Mouse (Mus musculus): ENCODE data around the gene Slc25a23. TPM values are rescaled to one million over a fixed set of nuclear protein-coding genes. Genes with fewer than 3 reads are reported as not detected.

Slc25a23 gene
- 12.9 and 13.2 TPM in 2 replicates for polyA plus RNA-seq (2014; fragmentation: Nextera tagmentation; extraction: Ambion mirVana)

DNA sequence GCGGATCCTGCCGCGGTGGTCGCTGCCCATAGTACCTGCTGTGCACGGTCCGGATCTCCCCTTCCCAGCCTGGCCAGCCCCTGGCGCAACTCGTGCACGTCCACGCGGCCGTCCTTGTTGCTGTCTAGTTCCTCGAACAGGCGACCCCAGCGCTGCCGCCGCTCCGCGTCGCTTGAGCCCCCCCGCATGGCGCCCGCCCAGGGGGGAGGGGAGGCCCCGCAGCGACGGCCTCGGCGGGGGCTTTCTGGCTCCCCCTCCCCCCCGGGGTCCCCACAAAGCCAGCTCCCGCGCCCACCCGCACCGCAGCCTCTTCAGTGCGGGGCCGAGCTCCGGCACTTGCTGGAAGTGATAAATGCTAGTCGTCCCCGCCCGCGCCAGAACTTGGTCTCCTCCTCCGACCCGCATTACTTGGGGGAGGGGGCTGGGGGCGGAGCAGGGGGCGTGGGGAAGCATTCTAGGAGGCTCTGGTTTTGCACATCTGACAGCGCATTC is at the start of gene Slc25a23:
Slc25a23 (minus strand) TSS at position 378 of the 492 bp plus-strand sequence.
- Histone ChIP-seq H3K9ac (ENCODE audit: low read depth, low read length) (peak within 1 kb of the TSS; percentile 77), H3K9me3 (ENCODE audit: control insufficient read depth, low read length) (no peaks in the 10 kb centered on the region), H3K27me3 (ENCODE audit: control insufficient read depth, insufficient read depth, low read length) (peaks cover 24% of the 10 kb centered on the region), H3K27ac (ENCODE audit: low read depth, low read length) (peak within 1 kb of the TSS; percentile 71; the same call in 1 of the 2 replicates), H3K4me1 (ENCODE audit: control insufficient read depth, insufficient read depth, low read length) (no peaks in the 10 kb centered on the region), H3K4me3 (ENCODE audit: low read length) (peak within 1 kb of the TSS; percentile 84), H3K4me2 (replicated peaks; ENCODE audit: low read depth, low read length) (peak within 1 kb of the TSS; percentile 87), H3K36me3 (ENCODE audit: control insufficient read depth, insufficient read depth, low read length) (no peaks in the 10 kb centered on the region)
- peak; percentile 59 for ATAC-seq (ENCODE audit: low FRiP score, low TSS enrichment)
- under 1% methylated on average over 24 of the region's 45 CpGs for WGBS

DNA sequence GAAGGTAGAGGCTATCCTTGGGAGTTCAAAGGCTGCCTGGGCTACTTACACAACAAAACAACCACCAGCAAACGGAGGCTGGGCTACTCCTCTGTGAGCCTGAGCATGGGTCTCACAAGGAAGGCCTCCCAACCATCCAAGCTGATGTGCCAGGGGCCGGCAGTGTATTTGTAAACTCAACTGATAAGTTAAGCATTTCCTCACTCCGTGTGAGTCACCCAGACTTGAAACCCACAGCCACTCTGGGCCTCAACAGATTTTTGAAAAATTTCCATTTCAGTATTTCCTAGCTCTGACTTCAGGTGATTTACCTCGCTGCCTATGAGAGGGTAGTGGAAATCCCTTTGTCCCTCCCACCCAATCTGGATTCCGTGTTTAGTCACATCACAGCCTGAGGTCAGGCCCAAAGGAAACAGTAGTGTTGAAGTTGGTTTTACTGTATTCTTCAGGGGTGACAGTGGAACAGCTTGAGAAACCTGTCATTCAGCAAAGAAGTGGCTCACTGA is 49.1 kb upstream of the Slc25a23 start:
- no peak overlapping the region for H3K4me3 ChIP-seq (ENCODE audit: low read length)
- no peak overlapping the region for H3K9ac ChIP-seq (ENCODE audit: low read depth, low read length)
- H3K27ac ChIP-seq (ENCODE audit: low read depth, low read length): no peak overlapping the region
- no peaks in the 10 kb centered on the region for H3K27me3 ChIP-seq (ENCODE audit: control insufficient read depth, insufficient read depth, low read length)
- no peak overlapping the region for H3K4me2 ChIP-seq (replicated peaks; ENCODE audit: low read depth, low read length)
- H3K4me1 ChIP-seq (ENCODE audit: control insufficient read depth, insufficient read depth, low read length): peaks cover 6% of the 10 kb centered on the region; the same call in 1 of the 2 replicates
- H3K36me3 ChIP-seq (ENCODE audit: control insufficient read depth, insufficient read depth, low read length): no peaks in the 10 kb centered on the region
- no peaks in the 10 kb centered on the region for H3K9me3 ChIP-seq (ENCODE audit: control insufficient read depth, low read length)
- WGBS: 59% methylated on average over 5 of the region's 5 CpGs
- no peak for ATAC-seq (ENCODE audit: low FRiP score, low TSS enrichment)

DNA sequence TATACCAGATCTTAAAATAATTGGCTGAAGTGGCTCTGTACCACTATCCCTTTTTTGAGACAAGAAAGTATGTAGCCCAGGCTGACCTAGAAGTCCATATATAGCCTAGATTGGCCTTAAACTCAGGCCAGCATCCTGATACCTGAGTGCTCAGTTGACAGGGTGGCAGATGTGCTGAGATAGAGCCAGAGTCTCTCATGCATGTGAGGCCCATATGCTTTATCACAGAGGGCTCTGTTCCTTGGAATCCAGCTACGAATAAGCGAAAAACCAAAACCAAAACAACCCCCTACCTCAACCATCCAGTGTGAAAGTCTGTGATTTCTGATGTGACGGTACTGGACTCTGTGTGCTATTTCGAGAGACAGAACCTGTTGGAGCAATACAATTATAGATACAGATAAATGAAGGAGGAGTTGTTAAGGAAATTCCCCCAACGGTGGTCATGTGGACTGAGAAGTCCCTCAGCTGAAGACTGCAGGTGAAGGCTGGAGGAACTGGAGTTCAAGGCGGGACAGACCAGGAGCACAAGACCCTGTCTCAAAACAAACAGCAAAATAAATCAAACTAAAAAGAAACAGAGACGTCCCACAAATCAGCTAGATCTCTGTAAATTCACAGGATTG is 48.5 kb upstream of the Slc25a23 start:
- Histone ChIP-seq H3K9me3 (ENCODE audit: control insufficient read depth, low read length) (no peaks in the 10 kb centered on the region), H3K4me1 (ENCODE audit: control insufficient read depth, insufficient read depth, low read length) (peaks cover 6% of the 10 kb centered on the region; the same call in 1 of the 2 replicates), H3K27me3 (ENCODE audit: control insufficient read depth, insufficient read depth, low read length) (no peaks in the 10 kb centered on the region), H3K9ac (ENCODE audit: low read depth, low read length) (no peak overlapping the region), H3K4me3 (ENCODE audit: low read length) (no peak overlapping the region), H3K27ac (ENCODE audit: low read depth, low read length) (no peak overlapping the region), H3K36me3 (ENCODE audit: control insufficient read depth, insufficient read depth, low read length) (no peaks in the 10 kb centered on the region), H3K4me2 (replicated peaks; ENCODE audit: low read depth, low read length) (no peak overlapping the region)
- no peak for ATAC-seq (ENCODE audit: low FRiP score, low TSS enrichment)
- WGBS: 80% methylated on average over 7 of the region's 7 CpGs

DNA sequence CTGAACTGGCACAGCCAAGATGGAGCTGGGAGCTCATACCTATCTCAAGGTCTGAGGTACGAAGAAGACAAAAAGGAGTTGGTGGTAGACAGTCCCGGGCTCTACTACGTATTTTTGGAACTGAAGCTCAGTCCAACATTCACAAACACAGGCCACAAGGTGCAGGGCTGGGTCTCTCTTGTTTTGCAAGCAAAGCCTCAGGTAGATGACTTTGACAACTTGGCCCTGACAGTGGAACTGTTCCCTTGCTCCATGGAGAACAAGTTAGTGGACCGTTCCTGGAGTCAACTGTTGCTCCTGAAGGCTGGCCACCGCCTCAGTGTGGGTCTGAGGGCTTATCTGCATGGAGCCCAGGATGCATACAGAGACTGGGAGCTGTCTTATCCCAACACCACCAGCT is 47.4 kb upstream of the Slc25a23 start:
- WGBS: 90% methylated on average over 5 of the region's 5 CpGs
- Histone ChIP-seq H3K27ac (ENCODE audit: low read depth, low read length) (no peak overlapping the region), H3K36me3 (ENCODE audit: control insufficient read depth, insufficient read depth, low read length) (no peaks in the 10 kb centered on the region), H3K4me3 (ENCODE audit: low read length) (no peak overlapping the region), H3K27me3 (ENCODE audit: control insufficient read depth, insufficient read depth, low read length) (no peaks in the 10 kb centered on the region), H3K9me3 (ENCODE audit: control insufficient read depth, low read length) (no peaks in the 10 kb centered on the region), H3K4me1 (ENCODE audit: control insufficient read depth, insufficient read depth, low read length) (peaks cover 6% of the 10 kb centered on the region; the same call in 1 of the 2 replicates), H3K4me2 (replicated peaks; ENCODE audit: low read depth, low read length) (no peak overlapping the region), H3K9ac (ENCODE audit: low read depth, low read length) (no peak overlapping the region)
- no peak for ATAC-seq (ENCODE audit: low FRiP score, low TSS enrichment)

DNA sequence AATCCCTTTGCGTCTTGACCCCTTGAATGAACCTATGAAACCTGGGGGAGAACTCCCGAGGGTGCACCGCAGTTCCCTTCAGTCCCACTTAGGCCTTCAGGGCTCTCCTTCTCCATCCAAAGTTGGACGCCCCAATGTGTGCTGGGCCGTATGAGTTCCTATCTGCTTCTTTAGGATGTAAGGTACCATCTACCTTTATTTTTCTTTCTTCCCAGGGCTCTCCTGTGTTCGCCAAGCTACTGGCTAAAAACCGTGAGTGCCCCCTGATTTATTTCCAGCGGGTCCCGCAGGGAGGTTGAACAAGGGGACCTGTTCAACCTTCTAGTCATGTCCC is 46.3 kb upstream of the Slc25a23 start:
- Histone ChIP-seq H3K36me3 (ENCODE audit: control insufficient read depth, insufficient read depth, low read length) (no peaks in the 10 kb centered on the region), H3K27ac (ENCODE audit: low read depth, low read length) (no peak overlapping the region), H3K9me3 (ENCODE audit: control insufficient read depth, low read length) (no peaks in the 10 kb centered on the region), H3K9ac (ENCODE audit: low read depth, low read length) (peak overlapping the region; percentile 74), H3K27me3 (ENCODE audit: control insufficient read depth, insufficient read depth, low read length) (no peaks in the 10 kb centered on the region), H3K4me2 (replicated peaks; ENCODE audit: low read depth, low read length) (peak overlapping the region; percentile 74), H3K4me1 (ENCODE audit: control insufficient read depth, insufficient read depth, low read length) (peaks cover 6% of the 10 kb centered on the region; the same call in 1 of the 2 replicates), H3K4me3 (ENCODE audit: low read length) (peak overlapping the region; percentile 62)
- ATAC-seq (ENCODE audit: low FRiP score, low TSS enrichment): no peak
- 8% methylated on average over 9 of the region's 9 CpGs for WGBS

DNA sequence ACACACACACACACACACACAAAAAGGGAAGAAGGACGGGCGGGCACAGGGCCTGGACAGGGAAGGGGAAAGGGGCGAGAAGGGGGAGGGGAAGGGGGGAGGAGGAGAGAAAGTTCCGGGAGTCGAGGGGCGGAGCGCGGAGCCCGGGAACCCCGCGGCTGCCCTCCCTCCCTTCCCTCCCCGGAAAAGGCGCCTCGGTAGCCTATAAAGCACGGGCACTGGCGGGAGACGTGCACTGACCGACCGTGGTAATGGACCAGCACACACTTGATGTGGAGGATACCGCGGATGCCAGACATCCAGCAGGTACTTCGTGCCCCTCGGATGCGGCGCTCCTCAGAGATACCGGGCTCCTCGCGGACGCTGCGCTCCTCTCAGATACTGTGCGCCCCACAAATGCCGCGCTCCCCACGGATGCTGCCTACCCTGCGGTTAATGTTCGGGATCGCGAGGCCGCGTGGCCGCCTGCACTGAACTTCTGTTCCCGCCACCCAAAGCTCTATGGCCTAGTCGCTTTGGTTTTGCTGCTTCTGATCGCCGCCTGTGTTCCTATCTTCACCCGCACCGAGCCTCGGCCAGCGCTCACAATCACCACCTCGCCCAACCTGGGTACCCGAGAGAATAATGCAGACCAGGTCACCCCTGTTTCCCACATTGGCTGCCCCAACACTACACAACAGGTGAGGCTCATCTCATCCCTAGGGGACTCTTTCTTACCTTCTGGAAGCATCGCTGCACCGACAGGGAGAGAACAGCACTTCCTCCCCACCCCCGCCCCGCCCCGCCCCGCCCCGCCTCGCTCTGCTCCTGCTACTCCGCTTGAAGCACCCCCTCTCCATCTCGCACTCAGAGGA is 45.7 kb upstream of the Slc25a23 start, which contains the start of gene Tnfsf9:
Tnfsf9 (plus strand) TSS at position 145 of the 854 bp plus-strand sequence.
- Histone ChIP-seq H3K9ac (ENCODE audit: low read depth, low read length) (peak within 1 kb of the TSS; percentile 74), H3K36me3 (ENCODE audit: control insufficient read depth, insufficient read depth, low read length) (no peaks in the 10 kb centered on the region), H3K4me2 (replicated peaks; ENCODE audit: low read depth, low read length) (peak within 1 kb of the TSS; percentile 74), H3K4me1 (ENCODE audit: control insufficient read depth, insufficient read depth, low read length) (peaks cover 6% of the 10 kb centered on the region; the same call in 1 of the 2 replicates), H3K27ac (ENCODE audit: low read depth, low read length) (peak within 1 kb of the TSS; percentile 68; the same call in 1 of the 2 replicates), H3K9me3 (ENCODE audit: control insufficient read depth, low read length) (no peaks in the 10 kb centered on the region), H3K27me3 (ENCODE audit: control insufficient read depth, insufficient read depth, low read length) (no peaks in the 10 kb centered on the region), H3K4me3 (ENCODE audit: low read length) (peak within 1 kb of the TSS; percentile 62)
- ATAC-seq (ENCODE audit: low FRiP score, low TSS enrichment): peak; percentile 85
- WGBS: under 1% methylated on average over 58 of the region's 61 CpGs

DNA sequence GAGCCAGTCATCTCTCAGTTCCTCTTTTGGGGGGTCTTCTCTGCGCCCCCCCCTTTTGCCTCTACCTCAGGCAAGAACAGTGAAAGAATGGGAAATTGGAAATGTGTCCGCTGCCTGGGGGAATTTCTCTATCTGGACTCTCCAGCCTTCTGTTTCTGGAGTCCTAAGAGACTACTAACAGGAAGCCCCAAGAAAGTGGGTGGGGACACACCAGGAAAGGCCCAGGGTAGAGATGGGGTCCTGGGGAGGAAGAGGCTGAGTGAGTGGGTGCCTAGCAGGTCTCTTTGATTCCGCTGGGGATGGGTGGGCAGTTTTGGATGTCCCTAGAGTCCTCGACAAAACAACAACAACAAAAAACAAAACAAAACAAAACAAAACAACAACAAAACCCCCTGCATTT is 44.8 kb upstream of the Slc25a23 start:
- Histone ChIP-seq H3K9ac (ENCODE audit: low read depth, low read length) (0 out of 2 replicates have a peak overlapping the region, but pooled peaks have one; percentile 74), H3K36me3 (ENCODE audit: control insufficient read depth, insufficient read depth, low read length) (no peaks in the 10 kb centered on the region), H3K4me2 (replicated peaks; ENCODE audit: low read depth, low read length) (peak overlapping the region; percentile 74), H3K4me1 (ENCODE audit: control insufficient read depth, insufficient read depth, low read length) (peaks cover 6% of the 10 kb centered on the region; the same call in 1 of the 2 replicates), H3K27me3 (ENCODE audit: control insufficient read depth, insufficient read depth, low read length) (no peaks in the 10 kb centered on the region), H3K9me3 (ENCODE audit: control insufficient read depth, low read length) (no peaks in the 10 kb centered on the region), H3K4me3 (ENCODE audit: low read length) (peak overlapping the region; percentile 62; the same call in 1 of the 2 replicates), H3K27ac (ENCODE audit: low read depth, low read length) (no peak overlapping the region)
- 47% methylated on average over 4 of the region's 4 CpGs for WGBS
- 0 out of 2 replicates have a peak, but pooled peaks have one; percentile 13 for ATAC-seq (ENCODE audit: low FRiP score, low TSS enrichment)

DNA sequence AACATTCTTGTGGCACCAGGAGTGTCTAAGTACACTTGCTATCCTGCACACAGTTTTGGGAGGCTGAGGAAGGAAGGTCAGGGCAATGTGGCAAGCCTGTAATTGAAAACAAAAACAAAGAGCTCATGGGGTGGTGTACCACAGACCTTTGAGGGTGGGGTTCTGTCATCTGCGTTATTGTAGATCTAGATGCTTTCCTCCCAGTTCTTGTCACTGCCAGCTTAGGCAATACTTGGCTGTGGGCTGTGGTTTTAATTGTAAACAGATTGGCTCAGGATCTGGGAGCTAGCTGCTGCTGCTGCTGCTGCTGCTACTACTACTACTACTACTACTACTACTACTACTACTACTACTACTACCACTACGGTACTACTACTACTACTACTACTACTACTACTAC is 42.6 kb upstream of the Slc25a23 start:
- no peak overlapping the region for H3K4me2 ChIP-seq (replicated peaks; ENCODE audit: low read depth, low read length)
- 93% methylated on average over 2 of the region's 2 CpGs for WGBS

More for the DNA sequence above, 42.6 kb upstream of the Slc25a23 start:
- Histone ChIP-seq H3K27me3 (ENCODE audit: control insufficient read depth, insufficient read depth, low read length) (no peaks in the 10 kb centered on the region), H3K4me3 (ENCODE audit: low read length) (no peak overlapping the region), H3K27ac (ENCODE audit: low read depth, low read length) (no peak overlapping the region), H3K4me1 (ENCODE audit: control insufficient read depth, insufficient read depth, low read length) (peaks cover 6% of the 10 kb centered on the region; the same call in 1 of the 2 replicates), H3K9ac (ENCODE audit: low read depth, low read length) (no peak overlapping the region), H3K36me3 (ENCODE audit: control insufficient read depth, insufficient read depth, low read length) (no peaks in the 10 kb centered on the region), H3K9me3 (ENCODE audit: control insufficient read depth, low read length) (no peaks in the 10 kb centered on the region)
- no peak for ATAC-seq (ENCODE audit: low FRiP score, low TSS enrichment)

All from kidney, embryonic 14.5 days (tissue).